Mouse (Mus musculus): ENCODE measurements around the gene P4hb.

DNA sequence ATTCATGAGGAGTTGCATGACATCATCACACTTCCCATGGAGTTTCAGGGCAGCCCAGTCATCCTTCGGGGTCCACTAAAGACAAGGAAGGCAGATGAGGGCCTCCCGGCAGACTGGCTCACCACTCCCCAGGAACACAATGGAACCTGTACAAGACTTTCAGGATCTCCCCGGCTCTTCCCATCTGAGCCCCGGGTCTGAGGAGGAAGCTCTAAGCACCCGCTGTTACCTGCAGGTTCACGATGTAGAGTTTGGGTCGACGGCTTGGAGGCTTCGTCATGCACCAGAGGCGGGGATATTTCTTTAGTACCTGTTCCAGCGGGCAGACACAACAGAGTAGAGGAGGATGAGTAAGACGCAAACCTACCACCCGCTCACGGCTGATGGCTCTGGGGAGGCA is 47.1 kb upstream of the P4hb start:
- TF ChIP-seq MYOD1 (IDR thresholded peaks at IDR 0.05; ENCODE audit: control insufficient read depth in 1 of 3, insufficient read length in 2 of 3, low read depth in 2 of 3), result no peak
- TF ChIP-seq MYOG (IDR thresholded peaks at IDR 0.05; ENCODE audit: control insufficient read depth in 1 of 3, insufficient read depth in 1 of 3, insufficient read length in 2 of 3, low read depth in 2 of 3), result no peak
